Mouse (Mus musculus): Measurements from ENCODE around the gene Tcf7l2.

DNA sequence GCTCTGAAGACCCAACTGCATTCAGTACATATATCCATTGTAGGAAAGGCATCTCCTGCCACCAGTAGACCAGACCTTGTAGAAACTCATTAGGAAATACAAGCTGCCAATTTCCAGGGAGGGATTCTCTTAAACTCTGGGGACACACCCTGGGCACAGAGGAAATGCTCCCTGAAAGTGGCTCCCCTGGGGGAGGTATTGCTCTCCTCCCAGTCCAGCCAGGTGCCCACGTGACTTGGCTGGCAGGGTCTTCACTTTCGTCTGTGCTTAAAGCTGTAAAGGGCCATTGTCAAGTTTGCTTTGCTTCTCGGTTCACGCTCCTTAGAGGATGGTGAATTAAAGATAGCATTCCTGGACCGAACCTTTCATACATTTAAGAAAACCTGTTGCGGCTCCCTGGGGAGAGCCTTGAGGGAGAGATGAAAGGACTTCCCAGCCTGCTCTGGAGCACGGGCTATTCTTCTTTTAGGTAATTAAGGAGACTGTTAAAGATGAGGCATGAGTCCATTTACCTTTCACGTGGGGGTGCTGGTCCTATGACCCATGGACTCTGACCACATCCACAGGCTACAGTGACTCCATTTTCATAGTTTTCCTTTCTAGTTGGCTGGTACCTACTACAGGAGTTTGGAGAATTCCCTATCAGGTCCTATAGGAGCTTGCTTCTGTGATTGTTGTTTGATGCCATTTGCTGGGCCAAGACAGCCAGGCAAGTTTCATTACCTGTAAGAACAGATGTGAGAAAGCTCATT, 52.8 kb downstream of the Tcf7l2 start:
- TF ChIP-seq POLR2A (IDR thresholded peaks at IDR 0.05; ENCODE audit: extremely low read depth, insufficient read depth, low read length), result no peak
- no peak for TF ChIP-seq CTCF (IDR thresholded peaks at IDR 0.05; ENCODE audit: low read depth, low read length)

Data from liver, adult 2 months (tissue).